ENCODE assay signal across 8 mouse cellular contexts in the genomic region with DNA sequence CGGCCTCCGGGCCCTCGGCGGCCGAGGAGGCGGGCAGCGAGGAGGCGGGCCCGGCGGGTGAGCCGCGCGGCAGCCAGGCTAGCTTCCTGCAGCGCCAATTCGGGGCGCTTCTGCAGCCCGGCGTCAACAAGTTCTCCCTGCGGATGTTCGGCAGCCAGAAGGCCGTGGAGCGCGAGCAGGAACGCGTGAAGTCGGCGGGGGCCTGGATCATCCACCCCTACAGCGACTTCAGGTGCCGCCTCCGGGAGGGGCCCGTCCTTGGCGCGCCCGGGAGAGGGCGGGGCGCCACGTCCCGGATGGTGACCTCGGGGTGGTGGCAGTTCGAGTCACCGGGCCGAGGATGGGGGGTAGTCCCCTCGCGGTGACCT. TPM values are rescaled to one million over a fixed set of nuclear protein-coding genes. Genes with fewer than 3 reads are reported as not detected.
DNase-seq lines count a peak whose midpoint lies in the region; ATAC-seq and TF ChIP-seq lines count a peak whose summit lies in the region.

No protein-coding gene starts in this region.

- no peaks in the 10 kb centered on the region for H3K9me3 ChIP-seq in lung, postnatal 0 days (ENCODE audit: low read length)
- H3K9me3 ChIP-seq in limb, embryonic 12.5 days: no peaks in the 10 kb centered on the region

- peak overlapping the region; percentile 82 for H3K4me2 ChIP-seq in lung, postnatal 0 days (replicated peaks; ENCODE audit: low read depth, low read length)
- peak overlapping the region; percentile 96 for H3K4me2 ChIP-seq in limb, embryonic 12.5 days

- WGBS in lung, postnatal 0 days: under 1% methylated on average over 33 of the region's 44 CpGs
- WGBS in limb, embryonic 12.5 days: under 1% methylated on average over 44 of the region's 44 CpGs

- no peak for TF ChIP-seq EP300 in lung, postnatal 0 days (IDR thresholded peaks at IDR 0.05)

- H3K4me1 ChIP-seq in lung, postnatal 0 days (ENCODE audit: insufficient read depth, low read depth, low read length): peaks cover 5% of the 10 kb centered on the region; the same call in 1 of the 2 replicates
- H3K4me1 ChIP-seq in embryonic fibroblast, embryonic 13.5 days (ENCODE audit: control insufficient read depth, insufficient read depth, low read length): no peaks in the 10 kb centered on the region
- H3K4me1 ChIP-seq in limb, embryonic 12.5 days (replicated peaks): peaks cover 18% of the 10 kb centered on the region

- H3K9ac ChIP-seq in lung, postnatal 0 days (replicated peaks; ENCODE audit: low read depth): no peak overlapping the region
- peak overlapping the region; percentile 50 for H3K9ac ChIP-seq in limb, embryonic 12.5 days (replicated peaks)

- DNase-seq in adrenal gland, postnatal 25 days: peak; percentile 41
- no peak for DNase-seq in adrenal gland, adult 18-20 months (ENCODE audit: low spot score in 2 of 2)
- no peak for DNase-seq in lung, postnatal 0 days (ENCODE audit: low spot score)
- DNase-seq in lung, postnatal 14 days: no peak
- peak; percentile 51 to 52 for DNase-seq in right cerebral cortex, adult 2 months (ENCODE audit: low spot score in 2 of 2)
- no peak for DNase-seq in ovary, adult 18-20 months (ENCODE audit: low spot score)

- no peaks in the 10 kb centered on the region for H3K36me3 ChIP-seq in lung, postnatal 0 days (ENCODE audit: insufficient read depth, low read length)
- H3K36me3 ChIP-seq in limb, embryonic 12.5 days: peaks cover 7% of the 10 kb centered on the region

- TF ChIP-seq POLR2A in embryonic fibroblast, embryonic 13.5 days (IDR thresholded peaks at IDR 0.05; ENCODE audit: low read depth, low read length): no peak

- peaks cover 40% of the 10 kb centered on the region for H3K27me3 ChIP-seq in lung, postnatal 0 days (replicated peaks; ENCODE audit: insufficient read depth, low read length)
- peaks cover 86% of the 10 kb centered on the region for H3K27me3 ChIP-seq in limb, embryonic 12.5 days

- H3K4me3 ChIP-seq in lung, postnatal 0 days (ENCODE audit: low read depth, low read length): peak overlapping the region; percentile 52
- peak overlapping the region; percentile 40 for H3K4me3 ChIP-seq in embryonic fibroblast, embryonic 13.5 days (ENCODE audit: insufficient read depth, low read length)
- H3K4me3 ChIP-seq in limb, embryonic 12.5 days (replicated peaks): peak overlapping the region; percentile 60

- ATAC-seq in lung, postnatal 0 days: no peak
- no peak for ATAC-seq in limb, embryonic 12.5 days (ENCODE audit: insufficient number of reproducible peaks, insufficient read depth, low FRiP score, low TSS enrichment, low read depth)

- TF ChIP-seq CTCF in lung, postnatal 0 days (IDR thresholded peaks at IDR 0.05): no peak
- TF ChIP-seq CTCF in embryonic fibroblast, embryonic 13.5 days (IDR thresholded peaks at IDR 0.05; ENCODE audit: borderline replicate concordance, insufficient read depth, low read length): no peak

- H3K27ac ChIP-seq in lung, postnatal 0 days (ENCODE audit: low read length): no peak overlapping the region
- no peak overlapping the region for H3K27ac ChIP-seq in embryonic fibroblast, embryonic 13.5 days (ENCODE audit: insufficient read depth, low read length)
- H3K27ac ChIP-seq in limb, embryonic 12.5 days: no peak overlapping the region

RNA-seq across cellular contexts. Expression of a gene that starts 0.5 kb away (rescaled TPM):
- total RNA-seq in adrenal gland, postnatal 25 days (2021): 5.4 and 7.7 TPM in 2 replicates
- total RNA-seq in adrenal gland, adult 18-20 months (2021): 1 to 10 TPM; 6.1 to 9.4 TPM
- 0.12 and 0.15 TPM in 2 replicates for polyA plus RNA-seq in lung, postnatal 0 days (2015; fragmentation: Nextera tagmentation; extraction: Ambion mirVana)
- 0.91 and 1.9 TPM in 2 replicates for polyA plus RNA-seq in embryonic fibroblast, embryonic 13.5 days (2011; ENCODE audit: insufficient read length, low read depth, missing spikeins)
- 0.15 TPM in 1 of 2 replicates, not detected in the other for polyA plus RNA-seq in limb, embryonic 12.5 days (2016; fragmentation: Nextera tagmentation; extraction: Ambion mirVana)

RNA-seq across cellular contexts. Expression of a gene that starts 12.7 kb away (rescaled TPM):
- total RNA-seq in adrenal gland, postnatal 25 days (2021): 522 and 531 TPM in 2 replicates
- 100 to 1,000 TPM; 618 to 637 TPM for total RNA-seq in adrenal gland, adult 18-20 months (2021)
- polyA plus RNA-seq in lung, postnatal 0 days (2015; fragmentation: Nextera tagmentation; extraction: Ambion mirVana): 1,234 and 1,299 TPM in 2 replicates
- polyA plus RNA-seq in embryonic fibroblast, embryonic 13.5 days (2011; ENCODE audit: insufficient read length, low read depth, missing spikeins): 766 and 774 TPM in 2 replicates
- 676 and 680 TPM in 2 replicates for polyA plus RNA-seq in limb, embryonic 12.5 days (2016; fragmentation: Nextera tagmentation; extraction: Ambion mirVana)

RNA-seq across cellular contexts. Expression of a gene that starts 28.2 kb away (rescaled TPM):
- 1.2 and 1.6 TPM in 2 replicates for total RNA-seq in adrenal gland, postnatal 25 days (2021)
- total RNA-seq in adrenal gland, adult 18-20 months (2021): 1 to 10 TPM; 1.2 to 1.3 TPM
- 0.57 and 0.69 TPM in 2 replicates for polyA plus RNA-seq in lung, postnatal 0 days (2015; fragmentation: Nextera tagmentation; extraction: Ambion mirVana)
- 0.65 TPM in 1 of 2 replicates, not detected in the other for polyA plus RNA-seq in embryonic fibroblast, embryonic 13.5 days (2011; ENCODE audit: insufficient read length, low read depth, missing spikeins)
- 0.74 and 1.2 TPM in 2 replicates for polyA plus RNA-seq in limb, embryonic 12.5 days (2016; fragmentation: Nextera tagmentation; extraction: Ambion mirVana)

RNA-seq across cellular contexts. Expression of a gene that starts 29.4 kb away (rescaled TPM):
- 70.4 and 74.1 TPM in 2 replicates for total RNA-seq in adrenal gland, postnatal 25 days (2021)
- 10 to 100 TPM; 53.0 to 59.0 TPM for total RNA-seq in adrenal gland, adult 18-20 months (2021)
- 17.4 and 22.4 TPM in 2 replicates for polyA plus RNA-seq in lung, postnatal 0 days (2015; fragmentation: Nextera tagmentation; extraction: Ambion mirVana)
- 14.9 TPM in 2 replicates for polyA plus RNA-seq in embryonic fibroblast, embryonic 13.5 days (2011; ENCODE audit: insufficient read length, low read depth, missing spikeins)
- polyA plus RNA-seq in limb, embryonic 12.5 days (2016; fragmentation: Nextera tagmentation; extraction: Ambion mirVana): 54.0 and 54.1 TPM in 2 replicates

RNA-seq across cellular contexts. Expression of a gene that starts 35.0 kb away (rescaled TPM):
- 78.6 and 89.8 TPM in 2 replicates for total RNA-seq in adrenal gland, postnatal 25 days (2021)
- total RNA-seq in adrenal gland, adult 18-20 months (2021): 100 to 1,000 TPM in 1 of 2 experiments, 10 to 100 TPM in 1; 87.6 to 120 TPM
- polyA plus RNA-seq in lung, postnatal 0 days (2015; fragmentation: Nextera tagmentation; extraction: Ambion mirVana): 52.7 and 64.3 TPM in 2 replicates
- 117 and 149 TPM in 2 replicates for polyA plus RNA-seq in embryonic fibroblast, embryonic 13.5 days (2011; ENCODE audit: insufficient read length, low read depth, missing spikeins)
- 139 and 149 TPM in 2 replicates for polyA plus RNA-seq in limb, embryonic 12.5 days (2016; fragmentation: Nextera tagmentation; extraction: Ambion mirVana)

Comparison
In these comparisons a context has a peak if more than half of its experiments do, and no peak if none do; other contexts are left out.
1. DNase-seq: peak in adrenal gland, postnatal 25 days (single experiment) and right cerebral cortex, adult 2 months (2 of 2); none in adrenal gland, adult 18-20 months (0 of 2), lung, postnatal 0 days (single experiment), lung, postnatal 14 days (single experiment) and ovary, adult 18-20 months (single experiment).
2. Peak in every context shown above with its lines, with median percentiles within 50 percentile points of each other: H3K4me3 ChIP-seq.